Mouse (Mus musculus): Measurements from ENCODE around the gene Enpp1. TPM values are rescaled to one million over a fixed set of nuclear protein-coding genes. Genes with fewer than 3 reads are reported as not detected.

Gene Enpp1
- total RNA-seq, 2 experiments from 2014 or later = 4.7 to 9.6 TPM

Other genes starting within 250 kb of the Enpp1 start
- not detected in 2 replicates for gene Ccn2, start 116.7 kb downstream of the Enpp1 start, total RNA-seq (2014; fragmentation: Nextera tagmentation)
- not detected in 2 replicates for gene Ccn2, start 116.7 kb downstream of the Enpp1 start, total RNA-seq (2017)
- 1.2 and 2.3 TPM in 2 replicates for gene Enpp3, start 130.7 kb upstream of the Enpp1 start, total RNA-seq (2014; fragmentation: Nextera tagmentation)
- 1.4 TPM in 2 replicates for gene Enpp3, start 130.7 kb upstream of the Enpp1 start, total RNA-seq (2017)
- 24.5 and 36.0 TPM in 2 replicates for gene Med23, start 157.8 kb upstream of the Enpp1 start, total RNA-seq (2014; fragmentation: Nextera tagmentation)
- 25.3 and 25.7 TPM in 2 replicates for gene Med23, start 157.8 kb upstream of the Enpp1 start, total RNA-seq (2017)
- gene Arg1, start 215.3 kb upstream of the Enpp1 start, total RNA-seq (2014; fragmentation: Nextera tagmentation) = 1.9 TPM in 1 of 2 replicates, not detected in the other
- gene Arg1, start 215.3 kb upstream of the Enpp1 start, total RNA-seq (2017) = 5.5 TPM in 1 of 2 replicates, not detected in the other

Measured in megakaryocyte-erythroid progenitor cell, adult 5-6 weeks (primary cell).